Mouse (Mus musculus) limb, embryonic 15.5 days (tissue): ENCODE data around the gene Rab11fip5. TPM values are rescaled to one million over a fixed set of nuclear protein-coding genes. Genes with fewer than 3 reads are reported as not detected.
A peak's percentile ranks its signal among the peaks of the same experiment; 100 is the strongest.

Experiments used
- ATAC-seq: fragments of 200-750 bp; cut with Nextera tagmentation; 2 replicates; pipeline ENCODE4 v1.8.0; 2017; ENCODE audit warnings: low read depth, moderate TSS enrichment; ENCODE audit not compliant: insufficient number of reproducible peaks, low FRiP score, low TSS enrichment
- H3K27ac ChIP-seq: fragments of 300-500 bp; sonication (generic); 2 replicates; pipeline ENCODE4 v1.5.1; 2015; ENCODE audit warnings: moderate library complexity, mild to moderate bottlenecking, inconsistent platforms
- H3K27me3 ChIP-seq: fragments of 300-500 bp; sonication (generic); 2 replicates; pipeline ENCODE4 v1.6.1; 2015; ENCODE audit warnings: inconsistent platforms
- H3K36me3 ChIP-seq: fragments of 300-500 bp; sonication (generic); 2 replicates; pipeline ENCODE4 v1.6.1; 2015; ENCODE audit warnings: inconsistent platforms
- H3K4me1 ChIP-seq: fragments of 300-500 bp; sonication (generic); 2 replicates; pipeline ENCODE4 v1.6.1; 2015; ENCODE audit warnings: inconsistent platforms
- H3K4me2 ChIP-seq: fragments of 300-500 bp; sonication (generic); 2 replicates; pipeline ENCODE4 v1.6.1; 2015; ENCODE audit warnings: mild to moderate bottlenecking, inconsistent platforms
- H3K4me3 ChIP-seq: fragments of 300-500 bp; sonication (generic); 2 replicates; pipeline ENCODE4 v1.5.1; 2015; ENCODE audit warnings: mild to moderate bottlenecking, inconsistent platforms
- H3K9ac ChIP-seq: fragments of 300-500 bp; sonication (generic); 2 replicates; pipeline ENCODE4 v1.6.1; 2015; ENCODE audit warnings: inconsistent platforms
- H3K9me3 ChIP-seq: fragments of 300-500 bp; sonication (generic); 2 replicates; pipeline ENCODE4 v1.6.1; 2016; ENCODE audit warnings: inconsistent platforms
- WGBS: fragments of 180-500 bp; shearing (Covaris S2); methylation state at CpG from one replicate; pipeline ENCODE4 v1.1.7; 2015; 5-methylcytosine and 5-hydroxymethylcytosine counted together
- polyA plus RNA-seq: library from polyadenylated mRNA; unstranded; fragments of >200 nt; fragmentation: Nextera tagmentation; extraction: Ambion mirVana; gene quantifications from 2 replicates; pipeline ENCODE4 v1.2.1, GENCODE M21; 2015

The Rab11fip5 gene
- polyA plus RNA-seq, 1 experiment from 2014 or later, result 21.7 TPM

GRCm38 (mm10) chr6:85331221-85331735 lies 43.2 kb downstream of the Rab11fip5 start:
- WGBS, result 37% methylated on average over 6 of the region's 6 CpGs

GRCm38 (mm10) chr6:85329666-85330185 lies 44.7 kb downstream of the Rab11fip5 start:
- Histone ChIP-seq H3K4me2 (no peak overlapping the region), H3K9ac (no peak overlapping the region)
- 88% methylated on average over 4 of the region's 4 CpGs for WGBS

More at GRCm38 (mm10) chr6:85331221-85331735, 43.2 kb downstream of the Rab11fip5 start:
- Histone ChIP-seq H3K27ac (no peak overlapping the region), H3K36me3 (peaks cover 5% of the 10 kb centered on the region; the same call in 1 of the 2 replicates), H3K9me3 (no peaks in the 10 kb centered on the region), H3K9ac (no peak overlapping the region), H3K4me1 (peaks cover 14% of the 10 kb centered on the region), H3K4me3 (no peak overlapping the region), H3K4me2 (no peak overlapping the region), H3K27me3 (peaks cover 4% of the 10 kb centered on the region; the same call in 1 of the 2 replicates)
- ATAC-seq, result no peak

GRCm38 (mm10) chr6:85326564-85326963 lies 47.9 kb downstream of the Rab11fip5 start:
- Histone ChIP-seq H3K9me3 (no peaks in the 10 kb centered on the region), H3K4me3 (no peak overlapping the region), H3K27ac (no peak overlapping the region), H3K9ac (no peak overlapping the region), H3K4me2 (no peak overlapping the region), H3K36me3 (no peaks in the 10 kb centered on the region), H3K27me3 (no peaks in the 10 kb centered on the region), H3K4me1 (peaks cover 4% of the 10 kb centered on the region)
- no peak for ATAC-seq
- 79% methylated on average over 4 of the region's 4 CpGs for WGBS

More at GRCm38 (mm10) chr6:85329666-85330185, 44.7 kb downstream of the Rab11fip5 start:
- no peaks in the 10 kb centered on the region for H3K9me3 ChIP-seq
- H3K36me3 ChIP-seq, result no peaks in the 10 kb centered on the region
- peaks cover 4% of the 10 kb centered on the region; the same call in 1 of the 2 replicates for H3K27me3 ChIP-seq
- ATAC-seq, result no peak
- H3K4me1 ChIP-seq, result peaks cover 14% of the 10 kb centered on the region
- H3K27ac ChIP-seq, result no peak overlapping the region
- no peak overlapping the region for H3K4me3 ChIP-seq

GRCm38 (mm10) chr6:85325109-85325508 lies 49.3 kb downstream of the Rab11fip5 start:
- H3K4me2 ChIP-seq, result no peak overlapping the region
- H3K36me3 ChIP-seq, result no peaks in the 10 kb centered on the region
- no peak overlapping the region for H3K4me3 ChIP-seq
- no peaks in the 10 kb centered on the region for H3K27me3 ChIP-seq
- no peak overlapping the region for H3K9ac ChIP-seq
- 26% methylated on average over 2 of the region's 2 CpGs for WGBS
- no peaks in the 10 kb centered on the region for H3K9me3 ChIP-seq
- H3K27ac ChIP-seq, result no peak overlapping the region
- no peak for ATAC-seq
- H3K4me1 ChIP-seq, result no peaks in the 10 kb centered on the region; the same call in 1 of the 2 replicates

- Histone ChIP-seq H3K36me3 (no peaks in the 10 kb centered on the region), H3K9me3 (no peaks in the 10 kb centered on the region), H3K4me1 (no peaks in the 10 kb centered on the region; the same call in 1 of the 2 replicates), H3K27me3 (no peaks in the 10 kb centered on the region), H3K4me3 (no peak overlapping the region), H3K27ac (no peak overlapping the region), H3K4me2 (no peak overlapping the region), H3K9ac (no peak overlapping the region)
- no peak for ATAC-seq
- 82% methylated on average over 6 of the region's 6 CpGs for WGBS
These were observed 54.0 kb downstream of the Rab11fip5 start for GRCm38 (mm10) chr6:85320445-85320866.

GRCm38 (mm10) chr6:85316211-85316610 lies 58.2 kb downstream of the Rab11fip5 start:
- WGBS, result 85% methylated on average over 2 of the region's 2 CpGs
- H3K27ac ChIP-seq, result no peak overlapping the region
- no peaks in the 10 kb centered on the region for H3K27me3 ChIP-seq
- H3K4me3 ChIP-seq, result no peak overlapping the region
- no peak for ATAC-seq
- no peaks in the 10 kb centered on the region for H3K9me3 ChIP-seq
- H3K9ac ChIP-seq, result no peak overlapping the region
- no peak overlapping the region for H3K4me2 ChIP-seq
- H3K36me3 ChIP-seq, result no peaks in the 10 kb centered on the region
- peaks cover 4% of the 10 kb centered on the region; the same call in 1 of the 2 replicates for H3K4me1 ChIP-seq

- WGBS, result 53% methylated on average over 9 of the region's 9 CpGs
- Histone ChIP-seq H3K9ac (no peak overlapping the region), H3K27me3 (no peaks in the 10 kb centered on the region), H3K36me3 (no peaks in the 10 kb centered on the region), H3K27ac (0 out of 2 replicates have a peak overlapping the region, but pooled peaks have one; percentile 7), H3K4me1 (peaks cover 4% of the 10 kb centered on the region; the same call in 1 of the 2 replicates), H3K9me3 (no peaks in the 10 kb centered on the region), H3K4me2 (no peak overlapping the region), H3K4me3 (no peak overlapping the region)
- ATAC-seq, result no peak
These were observed 60.2 kb downstream of the Rab11fip5 start for GRCm38 (mm10) chr6:85314064-85314798.

- WGBS, result 85% methylated on average over 4 of the region's 4 CpGs
- no peaks in the 10 kb centered on the region for H3K27me3 ChIP-seq
- H3K4me3 ChIP-seq, result no peak overlapping the region
- no peaks in the 10 kb centered on the region for H3K36me3 ChIP-seq
- no peaks in the 10 kb centered on the region for H3K9me3 ChIP-seq
- no peak for ATAC-seq
- H3K4me1 ChIP-seq, result peaks cover 4% of the 10 kb centered on the region
- H3K9ac ChIP-seq, result no peak overlapping the region
- no peak overlapping the region for H3K4me2 ChIP-seq
- no peak overlapping the region for H3K27ac ChIP-seq
These were observed 66.5 kb downstream of the Rab11fip5 start for GRCm38 (mm10) chr6:85307894-85308293.

GRCm38 (mm10) chr6:85306375-85306774 lies 68.1 kb downstream of the Rab11fip5 start:
- no peaks in the 10 kb centered on the region for H3K9me3 ChIP-seq
- 83% methylated on average over 3 of the region's 3 CpGs for WGBS
- no peaks in the 10 kb centered on the region for H3K36me3 ChIP-seq

GRCm38 (mm10) chr6:85305826-85306225 lies 68.6 kb downstream of the Rab11fip5 start:
- H3K4me1 ChIP-seq, result peaks cover 13% of the 10 kb centered on the region
- no peak overlapping the region for H3K27ac ChIP-seq
- no peaks in the 10 kb centered on the region for H3K9me3 ChIP-seq
- no peaks in the 10 kb centered on the region for H3K36me3 ChIP-seq
- H3K27me3 ChIP-seq, result no peaks in the 10 kb centered on the region
- no peak for ATAC-seq
- H3K9ac ChIP-seq, result no peak overlapping the region
- no peak overlapping the region for H3K4me3 ChIP-seq
- H3K4me2 ChIP-seq, result no peak overlapping the region

More at GRCm38 (mm10) chr6:85306375-85306774, 68.1 kb downstream of the Rab11fip5 start:
- Histone ChIP-seq H3K27me3 (no peaks in the 10 kb centered on the region), H3K4me2 (no peak overlapping the region), H3K9ac (no peak overlapping the region), H3K27ac (no peak overlapping the region), H3K4me3 (no peak overlapping the region), H3K4me1 (peaks cover 13% of the 10 kb centered on the region)
- no peak for ATAC-seq

GRCm38 (mm10) chr6:85304966-85305365 lies 69.5 kb downstream of the Rab11fip5 start:
- H3K4me1 ChIP-seq, result peaks cover 13% of the 10 kb centered on the region
- H3K9me3 ChIP-seq, result no peaks in the 10 kb centered on the region
- H3K36me3 ChIP-seq, result no peaks in the 10 kb centered on the region
- H3K27ac ChIP-seq, result no peak overlapping the region
- H3K4me2 ChIP-seq, result no peak overlapping the region
- WGBS, result 86% methylated on average over 5 of the region's 5 CpGs
- no peaks in the 10 kb centered on the region for H3K27me3 ChIP-seq
- no peak overlapping the region for H3K9ac ChIP-seq
- no peak for ATAC-seq
- no peak overlapping the region for H3K4me3 ChIP-seq
